Mouse (Mus musculus): Measurements from ENCODE around the gene Rpn2. TPM values are rescaled to one million over a fixed set of nuclear protein-coding genes. Genes with fewer than 3 reads are reported as not detected.

Rpn2 gene
- total RNA-seq, 2 experiments from 2014 or later = 133 to 141 TPM

DNA sequence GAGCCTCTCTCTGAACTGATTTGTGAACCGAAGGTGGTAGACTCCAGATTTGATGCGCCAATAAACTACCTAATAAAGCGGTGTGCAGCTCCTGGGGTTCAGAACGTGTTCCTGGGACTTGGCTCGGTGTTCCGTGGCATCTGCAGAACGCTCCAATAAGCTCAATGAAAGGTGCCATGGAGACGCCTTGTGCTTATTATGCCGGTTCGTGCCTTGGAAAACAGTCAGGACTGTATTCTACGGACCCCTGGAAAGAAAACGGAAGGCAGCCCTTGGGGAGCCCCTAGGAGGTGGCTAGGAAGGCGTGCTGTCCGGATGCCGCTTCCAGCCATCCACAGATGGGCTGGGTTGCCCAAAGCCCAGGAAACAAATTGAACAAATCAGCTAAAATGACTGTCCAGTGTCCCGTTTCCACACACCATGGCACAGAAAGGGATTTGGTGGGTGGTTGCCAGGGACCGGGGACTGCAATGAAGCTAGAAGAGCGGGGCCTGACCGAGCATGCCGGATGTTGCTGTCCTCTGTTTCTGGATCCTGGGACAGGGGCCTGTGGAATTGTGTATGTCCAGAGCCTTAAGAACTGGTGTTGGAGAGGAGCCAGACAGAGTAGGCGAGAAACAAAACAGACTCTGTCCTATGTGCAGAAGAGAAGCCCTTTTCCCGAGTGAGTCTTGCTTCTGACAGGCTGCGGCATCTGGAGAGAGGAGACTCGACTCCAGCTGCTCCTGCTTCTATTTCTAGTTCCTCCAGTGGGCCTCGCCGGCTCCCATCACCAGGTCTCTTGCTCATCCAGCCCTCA lies 68.7 kb downstream of the Rpn2 start, which contains the start of gene Ghrh:
Gene Ghrh (minus strand): TSS at position 146 of the 799 bp plus-strand sequence.
- DNase-seq (ENCODE audit: extremely low spot score in 1 of 2, low spot score in 1 of 2) = peak; percentile 48 to 52

DNA sequence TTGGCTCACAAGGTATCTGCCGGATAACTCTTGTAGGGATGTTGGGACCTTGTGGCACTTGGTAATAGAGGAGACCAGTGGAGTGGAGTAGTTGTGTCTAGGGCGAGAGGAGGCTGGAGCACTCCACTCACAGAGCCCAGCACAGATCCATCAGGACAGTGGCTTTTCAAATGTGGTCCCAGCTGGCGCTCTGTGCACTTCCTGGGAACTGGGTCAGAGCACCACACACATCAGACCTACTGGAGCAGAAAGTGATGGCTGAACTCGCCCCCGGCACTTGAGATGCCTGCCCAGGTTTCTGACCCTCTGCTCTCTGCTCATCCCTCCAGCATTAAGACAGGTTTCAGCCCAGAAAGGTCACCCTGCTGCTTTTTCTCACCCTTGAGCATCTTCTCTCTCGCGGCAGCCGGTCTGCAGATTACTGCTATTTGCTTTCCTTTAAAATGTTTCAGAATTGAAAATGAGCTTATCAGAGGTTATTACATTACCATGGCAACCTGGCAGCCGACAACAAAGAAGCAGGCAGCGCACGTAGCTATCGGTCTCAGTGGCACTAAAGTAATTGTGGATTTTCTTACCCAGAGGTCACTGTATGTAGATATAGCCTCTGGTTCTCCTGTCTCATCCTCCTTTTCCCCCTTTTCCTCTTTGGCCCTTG lies 70.4 kb downstream of the Rpn2 start:
- DNase-seq (ENCODE audit: extremely low spot score in 1 of 2, low spot score in 1 of 2) = peak in 1 of 2 experiments; percentile 20

DNA sequence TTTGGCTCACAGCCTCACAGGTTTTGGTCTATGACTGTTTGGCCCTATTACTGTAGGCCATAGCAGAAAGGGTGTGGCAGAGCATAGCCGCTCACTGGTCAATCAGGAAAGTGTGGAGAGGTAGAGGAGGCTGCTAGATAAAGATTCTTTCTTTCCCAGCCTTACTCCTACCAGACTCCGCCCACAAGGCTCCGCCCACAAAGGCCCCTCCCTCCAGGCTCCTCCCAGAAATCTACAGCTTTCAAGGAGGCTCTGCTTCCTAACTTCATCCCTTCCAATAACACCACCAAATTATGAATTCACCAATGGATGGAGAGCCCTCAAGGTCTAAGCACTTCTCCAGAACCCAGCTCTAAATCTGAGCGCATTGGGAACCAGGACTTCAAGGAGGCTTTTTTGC lies 74.4 kb downstream of the Rpn2 start:
- no peak for DNase-seq (ENCODE audit: extremely low spot score in 1 of 2, low spot score in 1 of 2)

DNA sequence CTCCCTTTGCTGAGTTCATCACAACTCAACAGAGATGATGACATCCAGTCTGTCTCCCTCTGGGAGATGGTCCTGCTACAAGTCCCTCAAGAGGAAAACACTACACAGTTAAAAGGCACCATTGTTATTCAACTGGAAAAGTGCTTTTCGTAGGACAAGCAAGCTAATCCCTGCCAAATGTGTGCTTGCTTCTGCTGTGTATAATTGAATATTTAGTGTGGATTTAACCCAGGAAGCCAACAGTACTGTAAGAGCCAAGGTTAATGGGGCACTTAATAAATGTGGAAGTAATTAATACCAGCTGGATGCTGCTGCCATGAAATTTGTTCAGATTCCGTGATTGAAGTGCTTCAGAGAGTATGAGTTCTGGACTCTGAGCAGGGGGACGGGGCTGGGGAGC lies 75.3 kb downstream of the Rpn2 start:
- DNase-seq (ENCODE audit: extremely low spot score in 1 of 2, low spot score in 1 of 2) = no peak

DNA sequence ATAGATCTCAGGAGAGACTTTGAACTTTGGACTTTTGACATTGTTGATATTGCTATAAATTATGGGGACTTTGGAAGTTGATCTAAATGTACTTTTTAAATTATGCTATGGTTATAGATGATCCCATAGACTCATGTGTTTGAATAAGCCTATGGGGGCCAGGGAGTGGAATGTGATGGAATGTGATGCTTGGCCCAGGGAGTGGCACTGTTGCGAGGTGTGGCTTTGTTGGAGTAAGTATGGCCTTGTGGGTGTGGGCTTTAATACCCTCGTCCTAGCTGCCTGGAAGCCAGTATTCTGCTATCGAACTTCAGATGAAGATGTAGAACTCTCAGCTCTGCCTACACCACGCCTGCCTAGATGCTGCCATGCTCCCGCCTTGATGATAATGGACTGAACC lies 81.2 kb downstream of the Rpn2 start:
- no peak for DNase-seq (ENCODE audit: extremely low spot score in 1 of 2, low spot score in 1 of 2)

DNA sequence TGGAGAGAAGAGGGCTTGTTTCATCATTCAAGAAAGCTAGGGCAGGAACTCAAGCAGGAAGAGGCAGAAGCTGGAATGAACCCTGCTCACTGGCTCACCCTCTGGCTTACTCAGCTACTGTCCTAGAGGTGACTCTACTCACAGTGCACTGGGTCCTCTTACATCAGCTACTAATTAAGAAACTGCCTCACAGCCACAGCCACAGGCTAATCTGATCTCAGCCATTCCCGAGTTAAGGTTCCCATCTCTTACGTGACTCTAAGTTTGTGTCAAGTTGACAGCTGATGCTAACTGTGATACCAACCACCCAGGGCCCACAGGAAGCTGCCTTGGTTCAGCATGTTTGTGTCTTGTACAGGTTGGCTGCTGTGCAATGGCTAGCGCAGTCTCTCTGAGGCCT lies 84.2 kb downstream of the Rpn2 start:
- DNase-seq (ENCODE audit: extremely low spot score in 1 of 2, low spot score in 1 of 2) = no peak

DNA sequence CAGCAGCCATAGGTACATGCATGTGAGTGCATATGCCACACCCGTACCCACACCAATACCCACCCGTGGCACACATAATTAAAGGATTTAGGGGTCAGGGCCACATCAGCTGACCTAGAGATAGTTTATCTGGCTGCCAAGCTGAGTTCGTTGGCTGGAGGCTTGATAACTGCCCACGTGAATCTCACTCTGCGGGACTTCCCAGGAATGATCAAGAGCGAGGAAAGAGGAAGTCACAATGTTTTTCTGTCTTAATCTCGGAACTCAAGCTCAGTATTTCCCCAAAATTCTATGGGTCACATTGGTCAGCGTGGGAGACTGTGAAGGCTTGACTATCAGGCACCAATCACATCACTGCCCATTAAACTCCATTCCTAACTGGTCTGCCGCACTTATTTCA lies 87.9 kb downstream of the Rpn2 start:
- no peak for DNase-seq (ENCODE audit: extremely low spot score in 1 of 2, low spot score in 1 of 2)

DNA sequence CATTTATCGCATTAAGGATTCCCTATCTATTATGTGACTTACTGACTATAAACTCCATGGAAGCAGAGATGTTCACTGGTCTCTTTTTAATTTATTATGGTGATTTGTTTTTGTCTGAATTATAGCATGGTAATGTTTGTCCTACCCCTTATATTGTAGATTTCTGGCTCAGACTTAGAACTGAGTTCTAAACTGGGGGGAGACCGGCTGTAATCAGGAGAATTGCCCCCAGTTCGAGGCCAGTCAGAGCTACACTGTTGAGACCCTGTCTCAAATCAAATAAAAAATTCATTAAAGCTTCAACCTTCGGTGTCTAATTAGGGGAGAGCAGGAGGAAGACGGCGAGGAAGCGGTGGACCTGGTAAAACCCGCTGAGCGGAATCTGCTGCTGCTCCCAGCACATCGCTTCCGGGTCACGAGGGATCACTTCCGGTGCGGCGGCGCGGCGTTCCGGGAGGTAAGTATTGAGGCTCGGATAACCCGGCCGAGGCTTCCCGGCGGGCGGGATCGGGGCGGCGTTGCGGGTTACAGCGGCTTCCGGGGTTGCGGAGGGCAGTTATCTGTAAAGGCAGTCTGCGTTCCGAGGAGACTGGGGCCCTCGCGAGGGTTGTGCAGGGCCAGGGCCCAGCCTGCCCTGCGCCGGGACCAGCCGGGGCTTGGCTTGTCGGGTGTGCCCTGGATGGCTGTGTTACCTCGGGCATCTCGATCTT lies 88.5 kb downstream of the Rpn2 start, which contains the start of gene Manbal:
Gene Manbal (plus strand): TSS at position 411 of the 710 bp plus-strand sequence.
- peak; percentile 99 for DNase-seq (ENCODE audit: extremely low spot score in 1 of 2, low spot score in 1 of 2)

DNA sequence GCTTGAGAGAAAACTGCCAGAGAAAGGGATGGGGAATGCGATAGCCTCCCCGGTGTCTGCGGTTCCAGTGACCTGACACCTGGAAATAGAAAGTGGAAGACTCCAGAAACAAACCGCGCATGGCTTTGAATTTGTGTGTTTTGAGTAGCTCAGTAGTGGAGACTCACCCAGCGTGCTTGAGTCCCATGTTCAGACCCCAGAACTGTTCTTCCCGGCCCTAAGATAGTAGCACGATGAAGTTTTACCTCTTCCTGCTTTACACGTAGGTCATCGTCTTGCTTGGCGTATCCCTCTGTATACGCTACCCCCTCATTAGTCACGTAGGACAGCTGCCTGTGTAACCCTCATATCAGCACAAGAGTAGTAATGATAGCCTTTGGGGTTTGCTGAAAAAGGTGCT lies 89.2 kb downstream of the Rpn2 start:
- DNase-seq (ENCODE audit: extremely low spot score in 1 of 2, low spot score in 1 of 2) = no peak

DNA sequence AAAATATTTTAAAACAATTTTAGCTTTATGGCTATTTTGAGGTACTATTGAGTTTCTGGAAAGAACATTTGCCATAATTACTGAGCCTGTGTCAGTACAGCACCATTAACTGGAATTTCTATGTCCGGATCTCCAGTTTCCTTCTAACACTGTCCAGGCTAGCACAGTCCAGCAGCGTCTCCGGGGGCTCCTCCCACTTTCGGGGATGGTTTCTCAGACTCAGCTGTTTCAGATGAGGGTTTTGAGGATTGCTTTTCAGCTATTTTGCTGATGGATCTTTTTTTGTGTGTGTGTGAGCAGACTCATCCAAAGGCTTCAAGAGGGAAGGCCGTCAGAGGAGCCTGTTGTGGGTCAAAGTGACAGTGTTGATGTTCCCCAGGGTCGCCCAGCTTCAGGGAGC lies 92.9 kb downstream of the Rpn2 start:
- no peak for DNase-seq (ENCODE audit: extremely low spot score in 1 of 2, low spot score in 1 of 2)

DNA sequence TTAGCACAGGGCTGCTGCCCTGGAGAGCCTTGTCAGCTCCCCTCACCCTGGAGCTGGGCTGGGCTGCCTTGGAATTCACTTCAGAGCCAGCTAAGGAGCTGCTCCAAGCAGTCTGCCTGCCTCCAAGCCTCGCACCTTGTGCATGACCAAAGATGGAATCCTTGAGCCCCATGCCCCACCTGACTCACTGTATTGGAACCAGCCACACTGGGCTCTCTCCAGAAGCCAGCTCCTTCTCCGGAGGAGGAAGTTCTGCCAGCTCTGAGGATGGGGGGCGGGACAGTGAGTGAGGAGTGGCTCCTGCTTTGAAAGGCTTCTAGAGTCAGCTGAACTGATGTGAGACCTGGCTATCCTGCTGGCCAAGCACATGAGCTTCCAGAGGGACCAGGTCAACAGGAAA lies 94.9 kb downstream of the Rpn2 start:
- DNase-seq (ENCODE audit: extremely low spot score in 1 of 2, low spot score in 1 of 2) = no peak

DNA sequence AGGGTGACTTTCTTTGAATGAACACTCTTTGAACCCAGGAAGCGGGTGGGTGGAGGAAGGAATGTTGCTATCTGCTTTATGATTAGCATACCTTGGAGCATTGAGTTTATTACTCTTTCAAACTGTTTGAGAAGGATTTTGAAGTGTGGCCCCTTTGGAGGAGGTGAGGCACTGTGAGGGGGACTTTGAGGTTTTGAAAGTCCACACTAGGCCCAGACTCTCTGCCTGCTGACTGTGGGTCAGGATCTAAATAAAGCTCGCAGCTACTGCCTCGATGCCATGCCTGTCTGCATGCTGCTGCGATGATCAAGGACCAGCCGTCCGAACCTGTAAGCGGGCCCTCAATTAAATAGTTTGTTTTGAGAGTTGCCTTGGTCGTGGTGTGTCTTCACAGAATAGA lies 96.2 kb downstream of the Rpn2 start:
- DNase-seq (ENCODE audit: extremely low spot score in 1 of 2, low spot score in 1 of 2) = no peak

Other genes with a start within 250 kb of the Rpn2 start
- gene Soga1, start 199.8 kb upstream of the Rpn2 start, total RNA-seq (2021) = 10 to 100 TPM; 36.3 to 46.3 TPM
- not detected for gene Tldc2, start 192.0 kb upstream of the Rpn2 start, total RNA-seq (2021)
- 10 to 100 TPM; 11.4 to 12.3 TPM for gene Samhd1, start 143.8 kb upstream of the Rpn2 start, total RNA-seq (2021)
- 1 to 10 TPM; 1.3 to 2.2 TPM for gene Rbl1, start 74.5 kb upstream of the Rpn2 start, total RNA-seq (2021)
- 1 to 10 TPM; 1.0 to 1.2 TPM for gene Mroh8, start 532 bp downstream of the Rpn2 start, total RNA-seq (2021)
- under 1 TPM in 1 of 2 experiments, not detected in 1; 0.59 TPM for gene Ghrh, start 68.5 kb downstream of the Rpn2 start, total RNA-seq (2021)
- 10 to 100 TPM; 61.3 to 66.5 TPM for gene Manbal, start 88.6 kb downstream of the Rpn2 start, total RNA-seq (2021)
- 100 to 1,000 TPM; 144 to 147 TPM for gene Src, start 139.4 kb downstream of the Rpn2 start, total RNA-seq (2021)